Mouse (Mus musculus): ENCODE results near the gene Ptov1. TPM values are rescaled to one million over a fixed set of nuclear protein-coding genes. Genes with fewer than 3 reads are reported as not detected.

Ptov1 gene
- polyA plus RNA-seq, 1 experiment from 2014 or later: 410 TPM

- Histone ChIP-seq H3K4me3 (ENCODE audit: low read depth, low read length) (no peak overlapping the region), H3K4me1 (ENCODE audit: control insufficient read depth, insufficient read depth, low read length) (peaks cover 15% of the 10 kb centered on the region), H3K27me3 (ENCODE audit: control insufficient read depth, insufficient read depth, low read length) (peaks cover 18% of the 10 kb centered on the region), H3K9me3 (ENCODE audit: control insufficient read depth, low read length) (no peaks in the 10 kb centered on the region), H3K27ac (replicated peaks; ENCODE audit: low read depth, low read length) (no peak overlapping the region), H3K9ac (ENCODE audit: low read length) (no peak overlapping the region), H3K4me2 (ENCODE audit: low read depth, severe bottlenecking) (no peak overlapping the region), H3K36me3 (ENCODE audit: control insufficient read depth, insufficient read depth, low read length) (peaks cover 3% of the 10 kb centered on the region)
- ATAC-seq (ENCODE audit: insufficient number of reproducible peaks, low FRiP score, low TSS enrichment, low read depth) (no peak), DNase-seq (ENCODE audit: low spot score) (no peak)
- WGBS: 86% methylated on average over 6 of the region's 6 CpGs
These were observed 31.5 kb downstream of the Ptov1 start for GRCm38 (mm10) chr7:44838073-44838472.

GRCm38 (mm10) chr7:44836423-44837053 lies 33.0 kb downstream of the Ptov1 start:
- Histone ChIP-seq H3K9ac (ENCODE audit: low read length) (no peak overlapping the region), H3K9me3 (ENCODE audit: control insufficient read depth, low read length) (no peaks in the 10 kb centered on the region), H3K4me3 (ENCODE audit: low read depth, low read length) (no peak overlapping the region), H3K27me3 (ENCODE audit: control insufficient read depth, insufficient read depth, low read length) (peaks cover 18% of the 10 kb centered on the region), H3K4me2 (ENCODE audit: low read depth, severe bottlenecking) (no peak overlapping the region), H3K4me1 (ENCODE audit: control insufficient read depth, insufficient read depth, low read length) (peaks cover 15% of the 10 kb centered on the region), H3K36me3 (ENCODE audit: control insufficient read depth, insufficient read depth, low read length) (no peaks in the 10 kb centered on the region; the same call in 1 of the 2 replicates), H3K27ac (replicated peaks; ENCODE audit: low read depth, low read length) (no peak overlapping the region)
- DNase-seq (ENCODE audit: low spot score): no peak
- no peak for ATAC-seq (ENCODE audit: insufficient number of reproducible peaks, low FRiP score, low TSS enrichment, low read depth)
- WGBS: 80% methylated on average over 9 of the region's 9 CpGs

GRCm38 (mm10) chr7:44836016-44836404 lies 33.6 kb downstream of the Ptov1 start:
- no peak for DNase-seq (ENCODE audit: low spot score)
- 57% methylated on average over 3 of the region's 3 CpGs for WGBS

GRCm38 (mm10) chr7:44835373-44836015 lies 34.1 kb downstream of the Ptov1 start:
- H3K9me3 ChIP-seq (ENCODE audit: control insufficient read depth, low read length): no peaks in the 10 kb centered on the region
- H3K36me3 ChIP-seq (ENCODE audit: control insufficient read depth, insufficient read depth, low read length): peaks cover 8% of the 10 kb centered on the region; the same call in 1 of the 2 replicates
- peaks cover 14% of the 10 kb centered on the region for H3K27me3 ChIP-seq (ENCODE audit: control insufficient read depth, insufficient read depth, low read length)
- DNase-seq (ENCODE audit: low spot score) (no peak), ATAC-seq (ENCODE audit: insufficient number of reproducible peaks, low FRiP score, low TSS enrichment, low read depth) (no peak)
- H3K4me1 ChIP-seq (ENCODE audit: control insufficient read depth, insufficient read depth, low read length): peaks cover 15% of the 10 kb centered on the region
- H3K4me3 ChIP-seq (ENCODE audit: low read depth, low read length): no peak overlapping the region
- H3K4me2 ChIP-seq (ENCODE audit: low read depth, severe bottlenecking): no peak overlapping the region
- H3K27ac ChIP-seq (replicated peaks; ENCODE audit: low read depth, low read length): no peak overlapping the region
- no peak overlapping the region for H3K9ac ChIP-seq (ENCODE audit: low read length)
- 100% methylated on average over 1 of the region's 1 CpGs for WGBS

More at GRCm38 (mm10) chr7:44836016-44836404, 33.6 kb downstream of the Ptov1 start:
- Histone ChIP-seq H3K27ac (replicated peaks; ENCODE audit: low read depth, low read length) (no peak overlapping the region), H3K27me3 (ENCODE audit: control insufficient read depth, insufficient read depth, low read length) (peaks cover 18% of the 10 kb centered on the region), H3K4me2 (ENCODE audit: low read depth, severe bottlenecking) (no peak overlapping the region), H3K36me3 (ENCODE audit: control insufficient read depth, insufficient read depth, low read length) (peaks cover 3% of the 10 kb centered on the region; the same call in 1 of the 2 replicates), H3K9me3 (ENCODE audit: control insufficient read depth, low read length) (no peaks in the 10 kb centered on the region), H3K9ac (ENCODE audit: low read length) (no peak overlapping the region), H3K4me3 (ENCODE audit: low read depth, low read length) (no peak overlapping the region), H3K4me1 (ENCODE audit: control insufficient read depth, insufficient read depth, low read length) (peaks cover 15% of the 10 kb centered on the region)
- ATAC-seq (ENCODE audit: insufficient number of reproducible peaks, low FRiP score, low TSS enrichment, low read depth): no peak

- WGBS: 78% methylated on average over 4 of the region's 4 CpGs
- ATAC-seq (ENCODE audit: insufficient number of reproducible peaks, low FRiP score, low TSS enrichment, low read depth) (no peak), DNase-seq (ENCODE audit: low spot score) (no peak)
- Histone ChIP-seq H3K27me3 (ENCODE audit: control insufficient read depth, insufficient read depth, low read length) (no peaks in the 10 kb centered on the region), H3K4me3 (ENCODE audit: low read depth, low read length) (no peak overlapping the region), H3K9ac (ENCODE audit: low read length) (no peak overlapping the region), H3K27ac (replicated peaks; ENCODE audit: low read depth, low read length) (no peak overlapping the region), H3K4me2 (ENCODE audit: low read depth, severe bottlenecking) (no peak overlapping the region), H3K9me3 (ENCODE audit: control insufficient read depth, low read length) (no peaks in the 10 kb centered on the region), H3K4me1 (ENCODE audit: control insufficient read depth, insufficient read depth, low read length) (0 out of 2 replicates have a peak, but pooled peaks cover 4% of the 10 kb centered on the region), H3K36me3 (ENCODE audit: control insufficient read depth, insufficient read depth, low read length) (peaks cover 33% of the 10 kb centered on the region)
These were observed 36.8 kb downstream of the Ptov1 start for GRCm38 (mm10) chr7:44832763-44833162.

- no peak overlapping the region for H3K27ac ChIP-seq (replicated peaks; ENCODE audit: low read depth, low read length)
- no peak overlapping the region for H3K4me3 ChIP-seq (ENCODE audit: low read depth, low read length)
- no peak overlapping the region for H3K4me2 ChIP-seq (ENCODE audit: low read depth, severe bottlenecking)
- no peak for DNase-seq (ENCODE audit: low spot score)
- no peaks in the 10 kb centered on the region for H3K4me1 ChIP-seq (ENCODE audit: control insufficient read depth, insufficient read depth, low read length)
- H3K36me3 ChIP-seq (ENCODE audit: control insufficient read depth, insufficient read depth, low read length): peaks cover 33% of the 10 kb centered on the region
- no peak for ATAC-seq (ENCODE audit: insufficient number of reproducible peaks, low FRiP score, low TSS enrichment, low read depth)
- no peak overlapping the region for H3K9ac ChIP-seq (ENCODE audit: low read length)
- no peaks in the 10 kb centered on the region for H3K9me3 ChIP-seq (ENCODE audit: control insufficient read depth, low read length)
- H3K27me3 ChIP-seq (ENCODE audit: control insufficient read depth, insufficient read depth, low read length): no peaks in the 10 kb centered on the region
- 98% methylated on average over 5 of the region's 5 CpGs for WGBS
These were observed 40.9 kb downstream of the Ptov1 start for GRCm38 (mm10) chr7:44828706-44829105.

GRCm38 (mm10) chr7:44826771-44827170 lies 42.8 kb downstream of the Ptov1 start:
- 94% methylated on average over 3 of the region's 3 CpGs for WGBS
- no peak for ATAC-seq (ENCODE audit: insufficient number of reproducible peaks, low FRiP score, low TSS enrichment, low read depth)
- H3K36me3 ChIP-seq (ENCODE audit: control insufficient read depth, insufficient read depth, low read length): peaks cover 33% of the 10 kb centered on the region

GRCm38 (mm10) chr7:44824872-44825271 lies 44.7 kb downstream of the Ptov1 start:
- no peak; the same call in 1 of the 2 replicates for ATAC-seq (ENCODE audit: insufficient number of reproducible peaks, low FRiP score, low TSS enrichment, low read depth)
- peaks cover 18% of the 10 kb centered on the region for H3K36me3 ChIP-seq (ENCODE audit: control insufficient read depth, insufficient read depth, low read length)
- H3K9ac ChIP-seq (ENCODE audit: low read length): no peak overlapping the region
- 30% methylated on average over 3 of the region's 3 CpGs for WGBS
- H3K4me2 ChIP-seq (ENCODE audit: low read depth, severe bottlenecking): no peak overlapping the region
- H3K27me3 ChIP-seq (ENCODE audit: control insufficient read depth, insufficient read depth, low read length): no peaks in the 10 kb centered on the region
- peak; percentile 84 for DNase-seq (ENCODE audit: low spot score)
- H3K4me1 ChIP-seq (ENCODE audit: control insufficient read depth, insufficient read depth, low read length): no peaks in the 10 kb centered on the region; the same call in 1 of the 2 replicates
- H3K9me3 ChIP-seq (ENCODE audit: control insufficient read depth, low read length): no peaks in the 10 kb centered on the region
- no peak overlapping the region for H3K27ac ChIP-seq (replicated peaks; ENCODE audit: low read depth, low read length)
- H3K4me3 ChIP-seq (ENCODE audit: low read depth, low read length): no peak overlapping the region

More at GRCm38 (mm10) chr7:44826771-44827170, 42.8 kb downstream of the Ptov1 start:
- no peak overlapping the region for H3K4me3 ChIP-seq (ENCODE audit: low read depth, low read length)
- H3K4me1 ChIP-seq (ENCODE audit: control insufficient read depth, insufficient read depth, low read length): no peaks in the 10 kb centered on the region
- no peak overlapping the region for H3K27ac ChIP-seq (replicated peaks; ENCODE audit: low read depth, low read length)
- H3K9me3 ChIP-seq (ENCODE audit: control insufficient read depth, low read length): no peaks in the 10 kb centered on the region
- H3K9ac ChIP-seq (ENCODE audit: low read length): no peak overlapping the region
- no peak overlapping the region for H3K4me2 ChIP-seq (ENCODE audit: low read depth, severe bottlenecking)
- no peaks in the 10 kb centered on the region for H3K27me3 ChIP-seq (ENCODE audit: control insufficient read depth, insufficient read depth, low read length)
- no peak for DNase-seq (ENCODE audit: low spot score)

Measured in limb, embryonic 11.5 days (tissue).